Mouse (Mus musculus): ENCODE results near the gene Mmp13. TPM values are rescaled to one million over a fixed set of nuclear protein-coding genes. Genes with fewer than 3 reads are reported as not detected.

Gene Mmp13
- 0.22 and 0.24 TPM in 2 replicates for polyA plus RNA-seq (2014; fragmentation: Nextera tagmentation; extraction: Ambion mirVana)

DNA sequence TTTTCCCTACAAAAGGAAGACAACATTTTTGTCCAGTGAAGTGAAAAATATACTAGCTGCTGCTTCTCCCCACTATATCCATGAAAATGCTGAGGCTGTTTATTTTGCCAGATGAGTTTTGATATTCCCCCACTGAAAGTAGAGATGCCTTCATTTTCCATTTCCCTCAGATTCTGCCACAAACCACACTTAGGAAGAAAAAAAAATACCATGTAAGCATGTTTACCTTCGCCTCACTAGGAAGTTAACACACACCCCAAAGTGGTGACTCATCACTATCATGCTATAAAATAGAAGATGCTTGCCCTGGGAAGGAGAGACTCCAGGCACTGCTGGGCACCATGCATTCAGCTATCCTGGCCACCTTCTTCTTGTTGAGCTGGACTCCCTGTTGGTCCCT, at the start of gene Mmp13:
Mmp13 (plus strand) TSS at position 301 of the 400 bp plus-strand sequence.
- 0 out of 4 replicates have a peak, but pooled peaks cover 0 to 3% of the 10 kb centered on the region in 2 experiments for H3K4me1 ChIP-seq (ENCODE audit: control insufficient read depth in 2 of 2, insufficient read depth in 2 of 2, low read length in 2 of 2)
- ATAC-seq (ENCODE audit: insufficient number of reproducible peaks, insufficient read depth, low FRiP score, low read depth) = no peak
- H3K36me3 ChIP-seq (ENCODE audit: control insufficient read depth, insufficient read depth, low read length) = no peaks in the 10 kb centered on the region
- no peak within 1 kb of the TSS for H3K4me2 ChIP-seq (ENCODE audit: low read length)
- no peaks in the 10 kb centered on the region for H3K9me3 ChIP-seq (ENCODE audit: control insufficient read depth, low read length)
- no peak within 1 kb of the TSS for H3K27ac ChIP-seq (replicated peaks in 1 of 2; ENCODE audit: control insufficient read depth in 1 of 2, insufficient read depth in 1 of 2, low read depth in 2 of 2, low read length in 2 of 2)
- H3K9ac ChIP-seq (ENCODE audit: low read length) = no peak within 1 kb of the TSS
- H3K4me3 ChIP-seq (ENCODE audit: control insufficient read depth in 1 of 2, insufficient read depth in 1 of 2, low read depth in 1 of 2, low read length in 2 of 2) = no peak within 1 kb of the TSS
- H3K27me3 ChIP-seq (ENCODE audit: control insufficient read depth, insufficient read depth, low read length) = no peaks in the 10 kb centered on the region
- 76% methylated on average over 1 of the region's 1 CpGs for WGBS

DNA sequence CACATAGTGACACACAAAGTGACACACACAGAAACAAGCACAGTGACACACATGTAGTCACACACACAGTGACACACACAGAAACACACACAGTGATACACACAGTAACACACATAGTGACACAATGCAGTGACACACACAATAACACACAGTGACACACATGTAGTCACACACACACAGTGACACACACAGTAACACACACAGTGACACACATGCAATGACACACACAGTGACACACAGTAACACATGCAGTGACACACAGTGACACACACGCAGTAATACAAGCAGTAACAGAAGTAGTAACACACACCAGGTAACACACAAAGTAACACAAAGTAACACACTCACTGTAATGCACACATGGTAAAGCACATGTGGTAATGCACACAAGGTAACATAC, 33.7 kb upstream of the Mmp13 start:
- no peak overlapping the region for H3K9ac ChIP-seq (ENCODE audit: low read length)
- no peak overlapping the region for H3K27ac ChIP-seq (replicated peaks in 1 of 2; ENCODE audit: control insufficient read depth in 1 of 2, insufficient read depth in 1 of 2, low read depth in 2 of 2, low read length in 2 of 2)
- H3K27me3 ChIP-seq (ENCODE audit: control insufficient read depth, insufficient read depth, low read length) = no peaks in the 10 kb centered on the region
- no peaks in the 10 kb centered on the region for H3K9me3 ChIP-seq (ENCODE audit: control insufficient read depth, low read length)
- no peak overlapping the region for H3K4me3 ChIP-seq (ENCODE audit: control insufficient read depth in 1 of 2, insufficient read depth in 1 of 2, low read depth in 1 of 2, low read length in 2 of 2)
- no peak overlapping the region for H3K4me2 ChIP-seq (ENCODE audit: low read length)
- H3K36me3 ChIP-seq (ENCODE audit: control insufficient read depth, insufficient read depth, low read length) = no peaks in the 10 kb centered on the region
- ATAC-seq (ENCODE audit: insufficient number of reproducible peaks, insufficient read depth, low FRiP score, low read depth) = no peak
- no peaks in the 10 kb centered on the region for H3K4me1 ChIP-seq (ENCODE audit: control insufficient read depth in 2 of 2, insufficient read depth in 2 of 2, low read length in 2 of 2)
- 92% methylated on average over 1 of the region's 1 CpGs for WGBS

DNA sequence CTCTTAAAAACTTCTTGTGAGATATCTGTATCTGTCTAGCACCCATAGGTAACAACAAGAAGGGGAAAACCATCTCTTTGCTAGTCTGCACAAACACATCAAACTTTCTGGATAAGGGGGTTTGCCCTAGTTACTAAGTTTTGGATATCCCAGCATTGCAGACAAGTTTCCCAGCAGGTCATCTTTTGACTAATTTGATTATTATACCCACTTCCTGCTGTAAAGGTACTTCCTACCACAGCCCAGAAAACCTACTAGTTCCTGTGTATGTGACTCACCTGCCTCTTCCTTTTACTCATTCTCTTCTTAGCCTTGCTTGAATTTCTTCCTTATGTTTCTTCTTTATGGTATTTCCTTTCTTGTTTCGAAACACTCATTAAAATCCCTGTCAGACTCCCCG, 32.3 kb upstream of the Mmp13 start:
- Histone ChIP-seq H3K4me3 (ENCODE audit: control insufficient read depth in 1 of 2, insufficient read depth in 1 of 2, low read depth in 1 of 2, low read length in 2 of 2) (no peak overlapping the region), H3K4me2 (ENCODE audit: low read length) (no peak overlapping the region), H3K9me3 (ENCODE audit: control insufficient read depth, low read length) (no peaks in the 10 kb centered on the region), H3K4me1 (ENCODE audit: control insufficient read depth in 2 of 2, insufficient read depth in 2 of 2, low read length in 2 of 2) (no peaks in the 10 kb centered on the region), H3K36me3 (ENCODE audit: control insufficient read depth, insufficient read depth, low read length) (no peaks in the 10 kb centered on the region), H3K27me3 (ENCODE audit: control insufficient read depth, insufficient read depth, low read length) (no peaks in the 10 kb centered on the region), H3K9ac (ENCODE audit: low read length) (no peak overlapping the region), H3K27ac (replicated peaks in 1 of 2; ENCODE audit: control insufficient read depth in 1 of 2, insufficient read depth in 1 of 2, low read depth in 2 of 2, low read length in 2 of 2) (no peak overlapping the region)
- WGBS = 88% methylated on average over 2 of the region's 2 CpGs
- ATAC-seq (ENCODE audit: insufficient number of reproducible peaks, insufficient read depth, low FRiP score, low read depth) = no peak

DNA sequence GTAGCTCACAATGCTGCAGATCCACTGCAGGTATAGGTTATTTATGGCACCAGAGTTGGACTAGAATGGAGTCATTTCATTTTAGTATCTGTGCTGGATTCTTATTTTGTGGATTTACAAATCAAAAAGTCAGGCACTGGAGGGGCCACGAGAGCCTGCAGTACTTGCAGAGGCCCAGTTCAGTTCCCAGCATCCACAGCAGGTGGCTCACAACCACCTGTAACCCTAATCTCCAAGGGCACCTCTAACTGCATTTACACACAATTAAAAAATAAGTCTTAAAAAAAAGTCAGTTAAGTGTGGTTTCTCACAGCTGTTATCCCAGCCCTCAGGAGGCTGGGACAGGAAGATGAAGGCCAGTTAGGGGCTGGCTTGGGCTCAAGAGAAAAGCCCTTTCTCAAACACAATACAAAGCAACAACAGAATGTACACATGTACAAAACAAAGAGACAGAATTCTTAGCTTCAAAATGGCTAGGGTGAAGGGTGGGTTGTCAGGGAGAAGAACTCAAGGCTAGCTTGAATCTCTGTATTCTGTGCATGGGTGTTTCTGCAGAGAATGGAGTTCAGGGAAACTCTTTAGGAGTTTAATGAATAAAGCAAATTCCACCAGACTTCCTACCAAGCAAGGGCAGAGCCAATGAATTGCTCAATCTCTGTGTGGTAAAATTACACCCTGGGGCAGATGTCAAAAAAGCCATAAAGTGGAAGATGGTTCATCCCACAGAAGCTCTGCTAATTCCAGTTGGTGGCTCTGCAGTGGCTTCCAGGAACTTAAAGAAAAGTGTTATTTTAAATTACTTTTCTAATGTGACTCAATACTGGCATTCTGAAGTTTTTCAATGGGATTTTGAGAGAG, 19.3 kb upstream of the Mmp13 start:
- Histone ChIP-seq H3K9me3 (ENCODE audit: control insufficient read depth, low read length) (no peaks in the 10 kb centered on the region), H3K4me2 (ENCODE audit: low read length) (no peak overlapping the region), H3K4me1 (ENCODE audit: control insufficient read depth in 2 of 2, insufficient read depth in 2 of 2, low read length in 2 of 2) (no peaks in the 10 kb centered on the region), H3K36me3 (ENCODE audit: control insufficient read depth, insufficient read depth, low read length) (no peaks in the 10 kb centered on the region), H3K9ac (ENCODE audit: low read length) (no peak overlapping the region), H3K27me3 (ENCODE audit: control insufficient read depth, insufficient read depth, low read length) (no peaks in the 10 kb centered on the region), H3K27ac (replicated peaks in 1 of 2; ENCODE audit: control insufficient read depth in 1 of 2, insufficient read depth in 1 of 2, low read depth in 2 of 2, low read length in 2 of 2) (no peak overlapping the region), H3K4me3 (ENCODE audit: control insufficient read depth in 1 of 2, insufficient read depth in 1 of 2, low read depth in 1 of 2, low read length in 2 of 2) (no peak overlapping the region)
- 71% methylated on average over 1 of the region's 1 CpGs for WGBS
- ATAC-seq (ENCODE audit: insufficient number of reproducible peaks, insufficient read depth, low FRiP score, low read depth) = no peak

DNA sequence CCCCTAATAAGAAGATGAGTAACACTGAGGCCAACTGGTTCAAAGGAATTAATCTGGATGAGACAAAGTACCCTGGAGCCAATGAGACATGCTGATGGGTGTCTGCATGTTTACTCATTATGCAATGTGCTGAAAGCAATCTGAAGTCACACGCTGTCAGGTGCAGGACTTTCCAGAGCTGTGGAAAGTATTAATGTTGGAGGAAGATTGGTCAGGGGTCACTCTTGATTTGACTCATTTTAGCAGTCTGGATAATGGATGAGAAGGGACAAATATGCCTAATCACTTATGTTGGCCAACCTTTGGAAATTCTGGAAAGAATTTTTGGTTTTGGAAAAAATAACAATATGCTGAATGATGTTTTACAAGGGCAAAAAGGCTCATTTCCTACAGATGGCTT, 10.6 kb upstream of the Mmp13 start:
- no peaks in the 10 kb centered on the region for H3K4me1 ChIP-seq (ENCODE audit: control insufficient read depth in 2 of 2, insufficient read depth in 2 of 2, low read length in 2 of 2)
- no peaks in the 10 kb centered on the region for H3K27me3 ChIP-seq (ENCODE audit: control insufficient read depth, insufficient read depth, low read length)
- WGBS = 82% methylated on average over 1 of the region's 1 CpGs
- H3K36me3 ChIP-seq (ENCODE audit: control insufficient read depth, insufficient read depth, low read length) = no peaks in the 10 kb centered on the region
- no peak overlapping the region for H3K27ac ChIP-seq (replicated peaks in 1 of 2; ENCODE audit: control insufficient read depth in 1 of 2, insufficient read depth in 1 of 2, low read depth in 2 of 2, low read length in 2 of 2)
- H3K4me3 ChIP-seq (ENCODE audit: control insufficient read depth in 1 of 2, insufficient read depth in 1 of 2, low read depth in 1 of 2, low read length in 2 of 2) = no peak overlapping the region
- H3K9me3 ChIP-seq (ENCODE audit: control insufficient read depth, low read length) = no peaks in the 10 kb centered on the region
- H3K4me2 ChIP-seq (ENCODE audit: low read length) = no peak overlapping the region
- H3K9ac ChIP-seq (ENCODE audit: low read length) = no peak overlapping the region
- no peak for ATAC-seq (ENCODE audit: insufficient number of reproducible peaks, insufficient read depth, low FRiP score, low read depth)

DNA sequence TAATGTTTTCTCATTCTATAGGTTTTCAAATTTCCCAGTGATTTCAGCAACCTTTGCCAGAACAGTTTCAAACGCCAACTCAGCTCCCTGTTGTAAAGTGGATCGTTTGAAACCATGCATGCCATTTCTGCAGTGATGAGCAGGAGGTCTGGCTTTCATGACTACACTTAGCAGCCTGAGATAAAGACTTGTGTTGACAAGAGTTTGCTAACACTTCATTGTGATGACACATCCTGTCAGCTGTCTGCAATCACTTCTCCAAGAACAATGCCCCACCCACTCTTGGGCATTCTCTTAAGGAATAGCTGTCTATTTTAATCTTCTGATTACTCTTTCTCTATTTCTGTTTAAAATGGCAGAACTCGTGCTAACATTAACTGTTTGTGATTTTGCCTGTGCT, 2.2 kb upstream of the Mmp13 start:
- no peak overlapping the region for H3K9ac ChIP-seq (ENCODE audit: low read length)
- 7% methylated on average over 3 of the region's 3 CpGs for WGBS
- H3K27ac ChIP-seq (replicated peaks in 1 of 2; ENCODE audit: control insufficient read depth in 1 of 2, insufficient read depth in 1 of 2, low read depth in 2 of 2, low read length in 2 of 2) = no peak overlapping the region
- no peaks in the 10 kb centered on the region for H3K36me3 ChIP-seq (ENCODE audit: control insufficient read depth, insufficient read depth, low read length)
- H3K9me3 ChIP-seq (ENCODE audit: control insufficient read depth, low read length) = no peaks in the 10 kb centered on the region
- no peak overlapping the region for H3K4me3 ChIP-seq (ENCODE audit: control insufficient read depth in 1 of 2, insufficient read depth in 1 of 2, low read depth in 1 of 2, low read length in 2 of 2)
- H3K4me1 ChIP-seq (ENCODE audit: control insufficient read depth in 2 of 2, insufficient read depth in 2 of 2, low read length in 2 of 2) = 0 out of 4 replicates have a peak, but pooled peaks cover 0 to 3% of the 10 kb centered on the region in 2 experiments
- no peaks in the 10 kb centered on the region for H3K27me3 ChIP-seq (ENCODE audit: control insufficient read depth, insufficient read depth, low read length)
- no peak overlapping the region for H3K4me2 ChIP-seq (ENCODE audit: low read length)
- ATAC-seq (ENCODE audit: insufficient number of reproducible peaks, insufficient read depth, low FRiP score, low read depth) = peak; percentile 86; the same call in 1 of the 2 replicates

DNA sequence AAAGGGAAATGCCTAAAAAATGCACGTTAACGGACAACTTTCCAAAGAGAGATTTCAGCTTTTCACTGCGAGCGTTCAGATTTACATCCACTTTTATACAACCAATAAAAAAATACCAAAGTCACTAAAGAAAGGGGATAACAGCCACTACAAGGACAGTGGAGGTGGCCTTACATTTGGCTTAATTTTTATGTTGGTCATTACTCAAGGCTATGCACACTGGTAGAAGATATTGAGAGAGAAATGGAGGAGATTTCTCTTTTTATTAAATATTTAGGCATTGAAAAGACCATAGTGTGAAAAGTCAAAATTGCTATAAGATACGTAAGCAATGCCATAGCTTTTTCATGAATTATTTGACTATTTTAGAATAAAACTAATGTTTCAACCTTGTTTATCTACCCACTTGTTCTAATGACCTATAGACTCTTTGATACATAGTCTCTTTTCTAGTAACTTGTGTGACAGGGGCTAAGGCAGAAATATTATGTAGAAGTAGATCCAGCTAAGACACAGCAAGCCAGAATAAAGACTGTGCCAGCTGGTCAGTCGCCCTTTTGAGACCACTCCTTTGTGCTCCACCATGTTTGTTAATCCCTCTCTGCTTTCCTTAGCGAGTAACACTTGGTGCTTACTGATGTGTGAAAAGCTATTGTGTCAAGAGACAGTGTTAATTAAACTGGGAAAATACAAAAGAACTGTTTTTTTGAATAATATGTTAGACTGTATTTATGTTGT, 10.4 kb downstream of the Mmp13 start:
- WGBS = 84% methylated on average over 7 of the region's 7 CpGs
- no peak overlapping the region for H3K27ac ChIP-seq (replicated peaks in 1 of 2; ENCODE audit: control insufficient read depth in 1 of 2, insufficient read depth in 1 of 2, low read depth in 2 of 2, low read length in 2 of 2)
- no peak overlapping the region for H3K4me2 ChIP-seq (ENCODE audit: low read length)
- no peaks in the 10 kb centered on the region for H3K36me3 ChIP-seq (ENCODE audit: control insufficient read depth, insufficient read depth, low read length)
- no peak for ATAC-seq (ENCODE audit: insufficient number of reproducible peaks, insufficient read depth, low FRiP score, low read depth)
- no peaks in the 10 kb centered on the region for H3K9me3 ChIP-seq (ENCODE audit: control insufficient read depth, low read length)
- H3K27me3 ChIP-seq (ENCODE audit: control insufficient read depth, insufficient read depth, low read length) = no peaks in the 10 kb centered on the region
- H3K4me3 ChIP-seq (ENCODE audit: control insufficient read depth in 1 of 2, insufficient read depth in 1 of 2, low read depth in 1 of 2, low read length in 2 of 2) = no peak overlapping the region
- no peaks in the 10 kb centered on the region for H3K4me1 ChIP-seq (ENCODE audit: control insufficient read depth in 2 of 2, insufficient read depth in 2 of 2, low read length in 2 of 2)
- H3K9ac ChIP-seq (ENCODE audit: low read length) = no peak overlapping the region

Data from heart, embryonic 14.5 days (tissue).